Mouse (Mus musculus): ENCODE results near the gene Cd101.
A peak's percentile ranks its signal among the peaks of the same experiment; 100 is the strongest.

The Cd101 gene

GRCm38 (mm10) chr3:101041997-101042396 lies 12.6 kb upstream of the Cd101 start:
- DNase-seq (ENCODE audit: low spot score), result no peak

DNA sequence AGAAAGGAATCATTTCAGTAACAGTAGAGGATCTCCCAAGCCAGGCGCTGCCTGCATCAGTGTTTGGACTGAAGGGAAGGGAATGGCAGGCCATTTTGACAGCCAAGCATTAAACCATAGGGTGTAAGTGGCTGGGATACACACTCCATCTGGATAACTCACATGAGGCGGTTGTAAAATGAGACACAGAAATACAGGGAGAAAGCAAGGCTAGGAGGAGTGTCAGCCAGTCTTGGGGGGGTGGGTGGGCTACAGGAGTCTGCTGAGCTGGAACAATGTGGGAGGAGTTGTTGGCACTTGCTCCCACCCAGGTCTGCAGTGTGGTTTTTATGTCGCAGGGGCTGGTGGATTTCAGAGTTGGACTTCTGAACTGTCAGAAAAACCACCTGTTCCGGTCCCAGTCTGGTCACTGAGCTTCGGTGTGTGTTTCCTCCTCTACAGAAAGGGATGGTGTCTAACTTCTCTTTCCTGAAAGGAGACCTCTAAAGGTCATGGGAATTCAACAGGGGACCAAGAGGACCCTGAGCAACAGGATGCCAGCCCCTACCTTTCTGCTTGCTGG lies 8.7 kb upstream of the Cd101 start:
- no peak for DNase-seq (ENCODE audit: low spot score)

DNA sequence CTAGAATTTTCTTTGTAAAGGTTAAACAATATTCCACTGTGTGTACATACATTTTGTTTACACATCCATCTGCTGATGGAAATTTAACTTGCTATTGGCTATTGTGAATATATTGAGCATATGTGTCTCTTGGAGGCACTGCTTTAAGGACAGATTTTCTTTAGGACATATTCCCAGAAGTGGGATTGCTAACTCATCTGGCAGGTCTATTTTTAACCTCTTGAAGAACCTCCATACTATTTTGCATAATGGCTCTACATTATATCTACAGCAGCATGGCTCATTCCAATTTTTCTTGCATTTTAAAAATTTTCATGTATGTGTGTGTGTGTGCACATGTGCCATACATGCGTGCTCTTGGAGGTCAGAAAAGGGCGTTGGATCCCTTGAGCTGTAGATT lies 6.6 kb upstream of the Cd101 start:
- no peak for DNase-seq (ENCODE audit: low spot score)

DNA sequence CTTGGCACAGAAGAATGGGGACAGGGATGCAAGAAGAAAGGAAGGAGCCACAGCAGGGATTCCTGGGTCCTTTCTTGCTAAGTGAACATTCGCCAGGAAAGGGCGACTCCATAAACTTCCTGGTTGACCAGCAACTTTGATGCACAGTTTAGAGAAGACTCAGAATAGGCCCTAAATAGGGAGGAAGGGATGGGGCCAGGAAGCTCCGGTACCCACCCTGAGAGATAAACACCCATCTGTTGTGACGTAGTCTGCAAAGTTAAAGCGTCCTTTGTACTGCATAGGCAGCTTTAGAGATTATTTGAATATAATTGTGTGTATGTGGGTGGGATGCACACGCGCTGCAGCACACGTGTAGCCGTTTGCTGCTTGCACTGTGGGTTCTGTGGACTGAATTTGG lies 5.2 kb upstream of the Cd101 start:
- no peak for DNase-seq (ENCODE audit: low spot score)

- DNase-seq (ENCODE audit: low spot score), result no peak
These were observed 4.3 kb upstream of the Cd101 start for GRCm38 (mm10) chr3:101033644-101034043.

- peak; percentile 41 for DNase-seq (ENCODE audit: low spot score)
These were observed 2.2 kb upstream of the Cd101 start for GRCm38 (mm10) chr3:101031456-101032142.

GRCm38 (mm10) chr3:101030630-101031029 lies 1.3 kb upstream of the Cd101 start:
- no peak for DNase-seq (ENCODE audit: low spot score)

DNA sequence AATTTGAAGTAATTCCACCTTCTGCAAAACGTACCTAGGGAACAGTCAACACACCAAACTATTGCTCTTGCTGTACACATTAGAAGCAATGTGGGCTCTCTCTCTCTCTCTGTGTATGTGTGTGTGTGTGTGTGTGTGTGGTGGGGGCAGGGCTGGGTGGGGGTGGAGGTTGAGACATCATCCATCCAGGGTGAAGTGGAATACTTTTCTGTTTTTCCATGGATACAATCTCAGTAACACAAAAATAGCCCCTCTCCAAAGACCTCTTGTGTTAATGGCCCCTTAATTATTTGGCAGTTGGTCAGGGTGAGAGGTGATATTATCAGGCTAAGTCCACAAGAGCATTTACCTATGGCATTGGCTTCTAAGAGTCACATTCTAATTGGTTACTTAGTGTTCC lies 2.6 kb downstream of the Cd101 start:
- no peak for DNase-seq (ENCODE audit: low spot score)

DNA sequence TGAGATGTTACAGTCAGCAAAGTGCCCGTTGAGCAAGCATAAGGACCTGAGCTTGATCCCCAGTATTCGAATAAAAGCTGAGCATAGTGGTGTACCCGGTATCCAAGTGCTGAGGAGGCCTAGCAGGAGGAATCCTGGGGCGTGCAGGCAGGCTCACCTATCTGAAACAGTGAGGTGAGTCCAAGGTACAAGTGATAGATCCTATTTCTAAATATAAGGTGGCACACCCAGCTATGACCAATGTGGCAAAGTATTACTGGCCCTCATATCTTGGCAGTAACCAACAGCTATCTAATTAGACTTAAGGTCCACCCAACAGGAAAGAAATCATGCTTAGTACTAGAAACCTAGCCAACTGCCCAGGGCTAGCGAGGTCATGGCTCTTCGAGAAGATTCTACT lies 6.4 kb downstream of the Cd101 start:
- no peak for DNase-seq (ENCODE audit: low spot score)

DNA sequence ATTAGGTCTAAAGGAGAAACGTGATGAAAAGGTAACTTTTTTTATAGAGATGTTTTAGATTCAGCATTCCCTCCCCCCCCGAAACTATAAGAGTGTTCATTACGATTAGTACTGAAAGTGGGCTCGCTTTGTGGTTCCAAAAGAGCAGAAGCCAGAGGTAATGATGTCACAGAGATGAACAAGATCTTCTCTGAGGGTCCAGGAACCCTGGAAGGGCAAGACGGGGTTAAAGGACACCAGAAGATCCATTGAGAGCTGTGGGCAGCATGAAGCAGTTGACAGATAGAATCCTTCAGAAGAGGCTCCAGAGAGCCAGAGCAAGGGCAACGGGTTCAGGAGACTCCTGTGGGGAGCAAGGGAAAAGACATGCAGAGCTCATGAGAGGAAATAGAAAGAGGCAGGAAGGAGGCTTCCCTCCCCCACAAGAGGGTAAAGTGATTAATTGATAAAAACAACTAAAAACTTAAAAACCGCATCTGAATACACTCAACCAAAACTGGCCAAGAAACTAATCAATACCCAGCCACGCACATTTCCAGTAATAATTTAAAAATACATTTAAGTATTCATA lies 7.8 kb downstream of the Cd101 start:
- no peak for DNase-seq (ENCODE audit: low spot score)

DNA sequence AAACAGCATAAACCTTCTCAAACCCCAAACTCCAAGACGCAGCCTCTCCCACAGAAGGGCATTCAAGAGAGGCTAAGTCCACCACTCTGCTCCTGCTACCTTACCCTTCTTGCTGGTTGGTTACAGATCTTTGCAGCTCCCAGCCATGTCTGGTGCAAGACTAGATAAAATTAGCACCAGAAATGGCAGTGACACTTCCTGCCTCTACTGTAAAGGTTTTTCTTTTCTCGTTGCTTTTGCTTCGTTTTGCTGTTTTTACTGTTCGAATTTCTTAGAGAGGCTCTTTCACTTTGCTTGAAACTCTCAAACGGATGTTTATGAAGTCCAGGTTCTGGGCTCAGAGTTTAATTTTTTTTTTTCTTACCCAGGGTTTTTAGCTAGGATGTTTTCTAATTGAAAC lies 8.3 kb downstream of the Cd101 start:
- no peak for DNase-seq (ENCODE audit: low spot score)

- no peak for DNase-seq (ENCODE audit: low spot score)
These were observed 10.9 kb downstream of the Cd101 start for GRCm38 (mm10) chr3:101018494-101018893.

- DNase-seq (ENCODE audit: low spot score), result no peak
These were observed 13.3 kb downstream of the Cd101 start for GRCm38 (mm10) chr3:101016050-101016449.

- DNase-seq (ENCODE audit: low spot score), result no peak
These were observed 14.1 kb downstream of the Cd101 start for GRCm38 (mm10) chr3:101015254-101015653.

GRCm38 (mm10) chr3:101013536-101013935 lies 15.8 kb downstream of the Cd101 start:
- DNase-seq (ENCODE audit: low spot score), result no peak

DNA sequence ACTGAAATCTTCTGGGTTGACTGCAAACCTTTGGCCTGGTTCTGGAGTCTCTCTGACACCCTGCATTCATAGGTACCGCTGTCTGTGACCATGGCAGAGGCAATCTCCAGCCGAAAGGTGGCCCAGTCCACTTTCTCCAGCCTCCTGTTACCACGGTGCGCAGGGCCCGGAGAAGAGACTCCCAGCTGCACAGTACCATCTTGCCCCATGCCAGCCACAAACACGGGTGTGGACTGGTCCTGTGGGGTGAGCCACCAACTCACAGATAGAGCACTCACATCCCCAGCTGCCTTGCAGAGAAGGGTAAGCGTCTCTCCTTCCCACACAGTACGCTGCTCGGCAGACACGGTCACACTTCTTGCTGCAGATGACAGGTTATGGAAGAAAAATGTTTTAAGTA lies 16.4 kb downstream of the Cd101 start:
- no peak for DNase-seq (ENCODE audit: low spot score)

GRCm38 (mm10) chr3:101012597-101012996 lies 16.8 kb downstream of the Cd101 start:
- DNase-seq (ENCODE audit: low spot score), result no peak

DNA sequence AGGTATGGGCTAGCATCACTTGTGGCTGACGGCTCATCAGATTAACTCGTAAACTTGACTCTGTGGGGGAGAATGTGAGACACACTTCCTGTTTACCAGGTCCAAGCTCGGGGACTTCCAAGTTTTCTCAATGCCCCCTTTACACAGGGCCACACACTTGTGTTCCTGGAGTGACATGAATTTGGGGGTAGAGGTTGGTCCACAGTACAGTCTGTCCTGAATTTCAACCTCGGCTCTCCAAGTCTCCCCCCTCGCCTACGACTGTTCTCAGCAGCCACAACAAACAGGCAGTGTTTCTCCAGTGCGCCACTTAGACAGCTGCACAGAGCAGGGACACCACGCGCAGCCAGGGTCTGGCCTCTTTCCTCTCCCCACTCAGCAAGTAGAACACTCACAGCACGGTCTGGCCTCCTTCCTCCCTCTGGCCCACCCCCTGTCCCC lies 17.2 kb downstream of the Cd101 start:
- DNase-seq (ENCODE audit: low spot score), result no peak

- no peak for DNase-seq (ENCODE audit: low spot score)
These were observed 18.2 kb downstream of the Cd101 start for GRCm38 (mm10) chr3:101011203-101011600.

DNA sequence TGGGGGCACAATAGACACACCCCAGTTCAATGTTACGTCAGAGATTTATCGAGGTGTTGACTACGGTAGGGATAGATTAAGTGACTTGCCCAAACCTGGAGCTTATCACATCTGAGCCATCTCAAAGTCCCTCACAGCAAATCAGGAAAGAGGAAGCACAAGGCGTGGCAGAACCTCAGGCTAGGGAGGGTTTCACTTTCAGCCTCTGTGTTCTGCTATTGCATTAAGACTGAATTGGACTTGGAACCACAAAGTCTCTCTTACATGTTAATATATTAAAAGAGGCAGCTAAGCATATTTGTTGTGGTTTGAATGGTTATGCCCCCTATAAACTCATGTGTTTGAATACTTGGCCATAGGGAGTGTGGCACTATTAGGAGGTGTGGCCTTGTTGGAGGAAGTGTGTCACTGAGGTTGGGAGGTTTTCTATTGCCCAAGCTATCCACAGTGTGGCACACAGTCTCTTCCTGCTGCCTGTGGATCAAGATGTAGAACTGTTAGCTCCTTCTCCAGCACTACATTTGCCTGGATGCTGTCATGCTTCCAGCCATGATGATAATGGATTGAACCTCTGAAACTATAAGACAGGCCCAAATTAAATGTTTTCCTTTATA lies 18.7 kb downstream of the Cd101 start:
- no peak for DNase-seq (ENCODE audit: low spot score)

DNA sequence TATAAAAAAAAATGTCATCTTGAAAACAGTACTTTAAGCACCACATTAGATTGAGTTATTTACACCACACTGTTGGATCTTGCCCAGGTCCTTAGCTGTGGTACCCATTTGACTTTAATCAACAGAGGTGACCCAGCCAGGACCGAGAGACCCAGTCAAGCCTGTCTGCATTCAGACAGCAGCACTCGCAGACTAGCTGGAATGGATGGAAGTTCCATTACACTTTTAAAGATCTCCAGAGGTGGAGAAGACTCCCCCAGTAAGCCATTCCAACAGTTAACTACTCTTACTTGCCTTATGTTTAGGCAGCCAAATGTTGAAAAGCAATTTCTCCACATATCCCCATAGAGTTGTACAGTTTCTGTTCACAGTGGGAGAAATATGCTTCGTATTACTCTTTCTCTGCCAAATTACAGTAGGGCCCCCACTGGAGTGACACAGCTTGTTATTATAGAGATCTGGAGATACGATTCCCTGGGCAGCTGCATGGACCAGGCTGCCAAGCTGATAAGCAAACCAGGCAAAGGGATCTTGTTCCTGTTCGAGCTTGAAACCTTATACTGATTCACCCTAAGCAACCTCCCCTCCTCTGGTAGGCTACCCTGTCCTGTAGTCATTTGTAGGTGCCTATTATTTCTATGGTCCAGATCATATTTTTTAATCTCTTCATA lies 22.1 kb downstream of the Cd101 start:
- DNase-seq (ENCODE audit: low spot score), result no peak

DNA sequence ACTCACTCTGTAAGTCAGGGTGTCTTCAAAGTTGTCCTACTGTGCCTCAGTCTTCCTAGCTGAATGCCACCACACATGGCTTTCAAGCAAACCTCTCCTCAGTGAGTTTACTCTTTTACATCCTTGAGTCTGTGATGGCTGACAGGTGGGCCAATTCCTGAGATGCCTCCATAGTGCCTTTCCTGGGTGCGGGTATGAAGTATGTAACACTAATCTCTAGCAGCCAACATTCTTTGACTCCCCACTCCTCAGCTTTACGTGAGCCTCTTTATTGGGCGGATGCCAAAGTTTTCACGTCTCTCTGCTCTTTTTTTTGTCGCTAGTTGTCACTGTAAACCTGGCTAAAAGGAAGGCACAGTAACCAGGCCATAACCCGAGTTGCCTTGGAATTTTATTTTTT lies 24.0 kb downstream of the Cd101 start:
- no peak for DNase-seq (ENCODE audit: low spot score)
